Mouse (Mus musculus) embryo, embryonic 10 days (tissue): ENCODE measurements around the gene Zup1.
"Not testable (repeated sequence)": the region's sequence is repeated elsewhere in the genome, so short reads cannot be mapped to it uniquely, and the experiment has no call there.

Experiments used
- DNase-seq: peaks from one replicate; pipeline ENCODE4 v3.0.0-alpha.2; 2015; ENCODE audit warnings: low spot score

Gene Zup1

DNA sequence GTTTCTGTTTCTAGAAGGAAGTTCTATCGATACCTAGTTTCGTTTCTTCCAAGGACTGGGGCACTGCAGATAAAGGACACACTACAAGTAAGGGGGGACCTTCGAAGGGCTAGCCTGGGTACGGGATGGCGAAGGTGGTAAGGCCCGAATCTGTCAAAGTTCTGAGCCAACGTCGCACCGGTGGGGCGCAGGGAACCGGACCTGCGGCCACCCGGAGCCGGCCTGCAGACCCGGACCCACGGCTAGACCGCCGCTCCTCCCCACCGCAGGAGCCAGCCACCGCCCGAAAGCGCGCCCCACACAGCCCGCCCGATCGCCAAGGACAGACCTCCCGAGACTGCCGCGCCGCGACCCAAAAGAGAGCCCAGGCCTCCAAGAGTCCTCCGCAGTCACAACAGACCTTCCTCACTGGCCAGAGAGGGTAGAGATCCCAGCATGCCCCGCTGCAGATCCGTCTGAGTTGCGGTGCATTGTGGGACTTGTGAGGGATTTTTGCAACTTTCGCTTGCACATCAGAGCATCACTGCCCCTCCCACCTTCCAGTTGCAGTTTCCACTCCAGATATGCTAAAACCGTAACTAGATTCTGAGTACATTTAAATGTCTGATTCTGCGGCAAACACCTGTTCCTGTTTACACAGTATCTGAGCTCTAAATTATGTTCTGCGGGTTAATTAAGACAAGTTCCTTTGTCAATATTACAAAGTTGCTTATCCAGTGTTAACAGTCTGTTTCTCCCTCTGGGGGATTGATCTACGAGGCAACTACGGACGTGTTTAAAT lies at the start of gene Zup1:
TSS of gene Zup1 (minus strand) at position 467 of the 781 bp plus-strand sequence.
- peak; percentile 93 for DNase-seq

DNA sequence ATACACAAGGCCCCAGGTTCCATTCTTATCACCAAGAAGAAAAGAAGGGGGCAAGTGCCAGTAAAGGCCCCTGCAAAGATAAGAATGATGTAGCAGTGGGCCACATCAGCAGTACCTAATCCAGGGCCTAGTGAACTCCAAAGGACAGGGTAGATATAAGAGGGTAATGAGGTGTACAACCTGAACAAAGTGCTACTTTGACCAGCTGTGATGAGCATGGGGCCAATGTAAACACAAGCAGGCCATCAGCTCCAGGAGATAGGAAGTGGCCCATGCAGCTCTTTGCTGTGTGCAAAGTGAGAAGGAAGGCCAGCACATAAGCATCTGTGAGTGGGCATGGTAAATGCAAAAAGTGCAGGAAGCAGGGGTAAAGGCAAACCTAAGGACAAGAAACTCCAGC lies 47.3 kb upstream of the Zup1 start:
- DNase-seq: no peak

DNA sequence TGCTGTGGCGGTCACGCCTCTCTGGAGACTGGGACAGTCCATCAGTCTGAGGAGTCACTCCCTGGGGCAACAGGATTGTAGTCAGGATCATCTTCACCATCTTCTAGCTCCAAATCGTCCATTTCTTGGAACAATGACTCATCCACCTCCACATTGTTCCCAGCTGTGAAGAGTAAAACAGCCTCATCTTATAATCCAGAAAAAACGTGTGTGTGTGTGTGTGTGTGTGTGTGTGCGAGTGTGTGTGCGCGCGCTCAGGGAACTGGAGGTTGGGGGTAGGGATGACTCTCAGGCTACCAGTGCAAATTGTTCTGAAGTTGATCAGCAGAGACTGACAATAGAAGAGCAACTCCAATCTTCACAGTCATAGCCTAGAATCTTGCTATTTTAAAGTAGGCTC lies 45.6 kb upstream of the Zup1 start:
- not testable (repeated sequence) for DNase-seq

DNA sequence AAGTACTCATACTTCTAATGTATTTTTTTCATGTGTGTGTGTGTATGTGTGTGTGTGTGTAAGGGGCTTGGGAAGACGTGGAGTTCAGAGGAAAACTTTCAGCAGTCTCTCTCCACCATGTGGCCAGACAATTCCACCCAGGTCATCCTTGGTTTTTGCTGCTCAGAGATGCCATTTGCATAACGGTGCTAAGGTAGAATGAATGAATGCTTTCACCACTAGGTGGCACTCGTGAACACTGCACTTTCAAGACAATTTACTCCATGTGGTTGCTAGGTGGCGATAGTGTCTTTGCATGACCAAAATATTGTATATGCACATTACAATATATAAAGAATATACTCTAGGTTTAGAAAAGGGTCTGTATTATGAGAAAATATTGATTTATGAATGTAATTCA lies 35.7 kb upstream of the Zup1 start:
- peak; percentile 93 for DNase-seq

DNA sequence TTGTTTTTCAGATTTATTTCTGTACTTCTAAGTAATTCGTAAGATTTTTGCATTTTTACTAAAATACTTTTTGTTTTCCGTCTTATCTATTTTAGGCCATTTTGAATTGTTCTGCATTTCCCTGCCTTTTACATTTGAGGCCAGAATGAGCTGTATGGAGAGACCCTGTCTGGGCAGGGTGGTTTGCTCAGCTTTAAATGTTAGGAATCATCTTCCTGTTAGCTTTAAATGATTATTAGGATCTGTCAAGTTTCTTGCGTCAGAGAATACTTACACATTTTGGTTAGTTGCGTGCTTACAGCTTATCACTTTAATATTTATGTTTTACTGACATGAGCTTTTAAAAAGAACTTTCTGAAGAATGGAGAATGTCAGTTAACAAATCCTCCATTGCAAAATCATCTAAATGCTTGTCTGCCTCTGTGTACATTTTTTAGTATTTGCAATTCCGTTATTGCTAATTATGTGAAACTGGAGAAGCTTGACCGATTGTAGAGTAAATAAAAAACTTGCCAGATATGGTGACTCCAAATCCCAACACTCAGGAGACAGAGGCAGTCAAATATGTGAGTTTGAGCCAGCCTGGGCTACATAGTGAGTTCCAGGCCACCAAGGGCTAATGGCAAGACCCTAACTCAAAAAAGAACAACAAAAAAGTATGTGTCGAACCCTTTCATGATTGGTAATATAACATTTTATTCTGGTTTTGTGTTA lies 23.9 kb upstream of the Zup1 start:
- no peak for DNase-seq

DNA sequence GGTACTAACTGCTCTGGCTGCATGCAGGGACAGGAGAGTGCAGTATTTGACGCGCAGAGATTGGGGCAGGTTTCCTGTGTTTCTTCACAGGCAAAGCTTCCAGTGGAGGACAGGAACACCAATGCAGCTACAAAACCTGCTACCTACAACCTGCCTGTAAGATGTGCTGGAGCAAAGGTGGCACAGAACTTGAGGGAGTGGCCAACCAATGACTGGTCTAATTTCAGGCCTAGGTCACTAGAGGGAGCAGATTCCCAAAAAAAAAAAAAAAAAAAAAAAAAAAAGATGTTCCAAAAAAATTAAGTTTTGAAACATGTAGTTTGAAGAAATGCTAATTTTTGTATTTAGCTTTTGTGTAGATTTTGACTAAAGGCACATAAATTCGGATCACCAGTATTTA lies 1.4 kb upstream of the Zup1 start:
- no peak for DNase-seq

DNA sequence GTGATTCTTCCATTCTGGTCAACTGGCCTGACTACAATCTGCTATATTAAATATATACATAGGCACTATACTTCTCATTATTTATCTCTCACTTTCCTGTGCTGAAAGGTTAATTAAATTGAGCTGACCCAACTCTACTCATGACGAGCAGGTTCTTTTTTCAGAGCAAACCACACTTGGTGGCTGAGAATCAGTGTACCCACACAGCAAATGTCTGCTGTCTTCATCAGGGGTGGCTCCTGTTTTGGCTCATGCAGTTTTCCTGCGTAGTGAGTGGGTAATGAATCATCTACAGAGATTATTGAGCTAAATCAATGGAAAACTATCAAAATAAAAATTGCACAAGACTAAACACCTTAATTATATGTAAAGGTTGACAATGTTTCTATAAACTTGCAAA lies 4.7 kb downstream of the Zup1 start:
- DNase-seq: no peak

DNA sequence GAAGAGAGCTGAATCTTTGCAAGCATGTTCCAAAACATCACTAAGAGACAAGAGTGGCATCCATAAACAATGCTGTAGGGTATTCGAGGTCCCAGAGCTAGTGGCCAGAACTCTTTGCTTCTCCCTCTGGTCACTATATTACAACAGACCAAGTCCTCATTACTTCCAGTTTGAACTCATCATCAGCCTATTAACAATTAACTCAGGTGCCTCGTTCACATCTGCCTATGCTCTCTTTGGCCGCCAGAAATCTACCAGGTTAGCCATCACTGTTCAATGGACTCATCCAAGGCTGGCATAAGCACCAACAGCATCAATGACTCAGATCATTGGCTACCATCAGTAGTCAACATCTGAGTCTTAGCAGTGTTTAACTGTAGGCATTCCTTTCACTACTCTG lies 5.7 kb downstream of the Zup1 start:
- DNase-seq: no peak

DNA sequence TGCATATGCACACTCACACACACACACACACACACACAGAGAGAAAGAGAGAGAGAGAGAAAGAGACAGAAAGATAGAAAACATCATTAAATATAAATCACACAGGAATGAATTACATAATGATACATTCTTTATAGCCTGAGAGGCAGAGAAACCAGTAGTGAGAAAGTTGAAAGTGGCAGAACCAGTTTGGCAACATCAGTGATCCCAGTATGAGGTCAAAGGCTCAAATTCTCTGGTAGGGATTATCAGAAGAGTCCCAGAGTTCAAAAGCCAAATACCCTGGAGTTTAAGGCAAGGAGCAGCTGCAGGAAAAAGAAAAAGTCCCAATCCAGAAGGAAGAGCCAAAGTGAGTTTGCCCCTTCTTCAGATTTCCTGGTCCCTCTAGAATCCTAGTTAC lies 10.4 kb downstream of the Zup1 start:
- DNase-seq: no peak

DNA sequence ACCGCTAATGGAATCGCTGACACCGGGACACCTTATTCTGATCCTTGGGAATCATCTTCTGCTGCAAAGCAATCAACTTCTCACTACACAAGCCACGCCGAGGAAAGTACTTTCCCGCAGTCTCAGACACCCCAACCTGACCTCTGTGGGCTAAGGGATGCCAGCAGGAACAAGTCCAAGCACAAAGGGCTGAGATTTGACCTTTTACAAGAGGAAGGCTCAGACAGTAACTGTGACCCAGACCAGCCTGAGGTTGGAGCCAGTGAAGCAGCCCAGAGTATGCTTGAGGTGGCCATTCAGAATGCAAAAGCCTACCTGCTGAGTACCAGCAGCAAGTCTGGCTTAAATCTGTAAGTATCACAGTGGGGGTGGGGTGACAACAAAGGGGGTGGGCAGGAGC lies 45.6 kb downstream of the Zup1 start:
- peak; percentile 4 for DNase-seq

DNA sequence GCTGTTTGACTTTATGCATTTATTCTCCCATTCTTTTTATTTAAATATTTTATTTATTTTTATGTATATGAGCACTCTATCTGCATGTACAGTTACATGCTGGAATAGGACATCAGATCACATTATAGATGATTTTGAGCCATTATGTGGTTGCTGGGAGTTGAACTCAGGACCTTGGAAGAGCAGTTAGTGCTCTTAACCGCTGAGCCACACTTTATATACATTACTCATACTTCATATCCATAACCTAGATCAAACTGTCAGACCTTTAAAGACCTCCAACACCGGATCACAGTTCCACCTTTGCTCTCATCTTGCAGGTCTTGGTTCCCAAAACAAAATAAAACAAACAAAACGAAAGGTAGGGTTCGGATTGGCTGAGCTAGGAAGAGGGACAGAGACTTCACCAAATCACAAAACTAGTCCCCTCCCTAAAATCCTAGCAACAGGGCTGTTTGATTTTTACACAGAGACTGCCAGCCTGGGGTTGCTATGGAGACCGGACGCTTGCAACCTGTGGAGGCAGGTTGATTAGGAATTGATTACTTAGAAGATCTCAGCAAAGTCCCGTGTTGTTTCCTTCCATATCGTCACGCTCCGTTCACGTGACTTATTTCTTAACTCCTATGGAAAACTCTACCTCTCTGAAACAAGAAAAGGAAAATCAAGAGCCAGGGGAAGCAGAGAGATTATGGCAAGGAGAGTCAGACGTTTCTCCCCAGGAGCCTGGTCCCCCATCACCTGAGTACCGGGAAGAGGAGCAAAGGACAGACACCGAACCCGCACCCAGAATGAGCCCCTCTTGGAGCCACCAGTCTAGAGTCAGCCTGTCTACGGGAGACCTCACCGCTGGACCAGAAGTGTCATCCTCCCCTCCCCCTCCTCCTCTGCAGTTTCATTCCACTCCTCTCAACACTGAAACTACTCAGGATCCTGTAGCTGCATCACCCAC lies 46.3 kb downstream of the Zup1 start, which contains the start of gene Rsph4a:
TSS of gene Rsph4a (plus strand) at position 582 of the 952 bp plus-strand sequence.
- peak; percentile 67 for DNase-seq

DNA sequence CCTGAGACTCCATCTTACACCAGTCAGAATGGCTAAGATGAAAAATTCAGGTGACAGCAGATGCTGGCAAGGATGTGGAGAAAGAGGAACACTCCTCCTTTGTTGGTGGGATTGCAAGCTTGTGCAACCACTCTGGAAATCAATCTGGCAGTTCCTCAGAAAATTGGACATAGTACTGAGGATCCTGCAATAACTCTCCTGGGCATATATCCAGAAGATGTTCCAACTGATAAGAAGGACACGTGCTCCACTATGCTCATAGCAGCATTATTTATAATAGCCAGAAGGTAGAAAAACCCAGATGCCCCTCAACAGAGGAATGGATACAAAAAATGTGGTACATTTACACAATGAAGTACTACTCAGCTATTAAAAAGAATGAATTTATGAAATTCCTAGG lies 49.5 kb downstream of the Zup1 start:
- not testable (repeated sequence) for DNase-seq

DNA sequence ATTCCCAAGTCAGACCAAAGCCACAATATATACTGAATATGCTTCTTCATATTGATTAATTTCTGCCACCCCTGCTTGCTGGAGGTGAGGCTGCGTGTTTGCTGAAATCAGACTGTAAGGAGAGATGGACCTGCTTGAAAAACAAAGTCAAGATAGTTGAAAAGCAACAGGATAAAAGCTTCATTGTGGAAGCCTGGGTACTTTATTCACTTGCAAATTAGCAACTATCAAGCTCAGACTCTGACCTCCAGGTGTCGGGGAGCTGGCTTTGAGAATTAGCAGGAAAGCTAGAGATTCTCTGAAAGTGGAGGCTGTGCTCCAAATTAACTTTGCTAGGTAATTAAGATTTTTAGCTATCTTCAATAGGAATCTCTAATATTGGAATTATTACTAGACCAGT lies 68.7 kb downstream of the Zup1 start:
- DNase-seq: not testable (repeated sequence)

DNA sequence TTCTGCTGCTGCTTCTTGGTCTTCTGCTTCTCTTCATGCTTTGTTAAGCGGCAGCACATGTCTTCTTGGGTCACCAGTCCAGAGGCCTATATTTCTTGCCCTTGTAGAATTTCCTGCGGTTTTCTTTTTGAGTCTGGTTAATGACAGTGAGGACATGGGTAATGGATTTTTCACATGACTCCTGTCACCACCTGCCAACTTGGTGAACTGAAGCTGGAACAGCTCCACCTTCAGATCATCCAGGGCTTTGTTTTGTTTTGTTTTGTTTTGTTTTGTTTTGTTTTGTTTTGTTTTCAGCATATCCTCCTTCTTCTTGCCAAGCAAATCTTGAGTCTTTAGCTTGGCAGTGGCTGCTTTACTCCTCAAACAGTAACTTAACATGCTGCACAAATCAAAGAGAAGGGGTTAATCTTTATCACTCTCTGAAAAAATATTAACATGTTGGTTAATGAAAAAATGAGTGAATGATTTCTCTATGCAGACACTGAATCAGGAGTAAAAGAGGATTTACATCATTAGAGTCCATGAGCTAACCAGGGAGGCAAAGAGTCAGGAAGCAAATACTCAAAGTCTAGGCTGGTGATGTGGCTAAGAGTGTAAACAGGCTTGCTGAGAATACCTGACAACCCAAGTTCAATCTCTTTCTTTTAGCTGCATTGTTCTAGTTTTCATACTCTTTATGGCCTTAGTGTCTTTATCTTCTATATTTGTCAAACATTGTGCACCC lies 78.2 kb downstream of the Zup1 start:
- DNase-seq: no peak

DNA sequence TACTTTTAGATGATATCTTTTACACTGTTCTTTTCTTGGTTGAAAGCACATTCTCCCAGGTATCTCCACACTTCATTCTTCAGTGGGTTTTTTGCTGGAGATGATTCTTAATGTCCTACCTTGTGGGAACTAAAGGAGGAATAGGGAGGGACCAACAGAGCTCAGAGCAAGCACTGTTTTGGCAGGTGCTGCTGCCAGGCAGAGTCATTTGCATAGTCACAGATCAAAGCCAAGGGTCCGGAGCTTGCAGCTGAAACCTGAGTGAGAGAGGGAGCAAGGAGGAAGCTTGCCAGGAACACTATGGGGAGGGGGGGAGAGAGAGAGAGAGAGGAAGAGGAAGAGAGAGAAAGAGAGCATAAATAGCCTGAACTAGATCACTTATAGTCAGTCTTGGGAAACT lies 80.6 kb downstream of the Zup1 start:
- no peak for DNase-seq
